Mouse (Mus musculus) CH12.LX (cell line): ENCODE measurements at regions not wholly inside any gene's neighbourhood (a gene's known extent, or its start where the extent isn't known, plus 50 kb on each side); places are given as distances from the start of the nearest gene placed in this dataset.

ENCODE experiments used
- DNase-seq: peaks from one replicate; pipeline ENCODE4 v3.0.0-alpha.2; 2013; ENCODE audit errors: extremely low read depth
- H3K27ac ChIP-seq: 2 replicates; pipeline ENCODE4 v1.5.1; 2012; ENCODE audit warnings: low read depth, mild to moderate bottlenecking, control low read depth, moderate library complexity; ENCODE audit not compliant: insufficient read depth
- H3K27me3 ChIP-seq: replicated peaks from 2 replicates; pipeline ENCODE3; 2012; ENCODE audit warnings: inconsistent platforms
- H3K36me3 ChIP-seq, 2 experiments: replicated peaks in 1 of 2; 2 replicates each; pipeline versions ENCODE3 to v1.6.1; 2012; ENCODE audit warnings: inconsistent platforms in 1 of 2, low read length in 1 of 2, mild to moderate bottlenecking in 1 of 2, mixed read lengths in 1 of 2, moderate library complexity in 1 of 2; ENCODE audit not compliant: control insufficient read depth in 1 of 2, insufficient read depth in 1 of 2
- H3K4me1 ChIP-seq, 2 experiments: 2 replicates each; pipeline ENCODE4 v1.6.1; 2012; ENCODE audit warnings: inconsistent platforms in 1 of 2, moderate library complexity in 1 of 2; ENCODE audit not compliant: insufficient read depth in 2 of 2, control insufficient read depth in 1 of 2
- H3K4me2 ChIP-seq: 2 replicates; pipeline ENCODE4 v1.6.1; 2012; ENCODE audit warnings: low read depth, mild to moderate bottlenecking, control low read depth; ENCODE audit not compliant: poor library complexity, insufficient read depth, severe bottlenecking
- H3K4me3 ChIP-seq, 3 experiments: fragments of 150-350 bp in 1 of 3; sonication (generic) in 1 of 3; replicated peaks in 1 of 3; 2 replicates each; pipeline versions ENCODE3 to v1.5.1; 2011 to 2012; ENCODE audit warnings: low read depth in 2 of 3, low read length in 2 of 3, mild to moderate bottlenecking in 2 of 3, moderate library complexity in 2 of 3, control low read depth in 1 of 3, improper control_type of control experiment in 1 of 3, inconsistent platforms in 1 of 3, mixed read lengths in 1 of 3; ENCODE audit not compliant: poor library complexity in 1 of 3
- H3K79me2 ChIP-seq: replicated peaks from 2 replicates; pipeline ENCODE4 v1.6.1; 2012; ENCODE audit warnings: mild to moderate bottlenecking, moderate library complexity; ENCODE audit not compliant: control insufficient read depth, poor library complexity, insufficient read depth, severe bottlenecking; ENCODE audit errors: extremely low read depth
- H3K9ac ChIP-seq: 2 replicates; pipeline ENCODE4 v1.6.1; 2012; ENCODE audit warnings: low read depth, mild to moderate bottlenecking, control low read depth, moderate library complexity; ENCODE audit not compliant: insufficient read depth
- H3K9me3 ChIP-seq: replicated peaks from 2 replicates; pipeline ENCODE3; 2012; ENCODE audit warnings: low read length, inconsistent platforms, mixed read lengths
- CHD1 ChIP-seq: IDR thresholded peaks from 2 replicates; pipeline ENCODE4 v1.6.1; 2012; ENCODE audit warnings: low read depth, low read length, improper control_type of control experiment, inconsistent platforms
- CTCF ChIP-seq, 2 experiments: IDR thresholded peaks in 1 of 2; conservative IDR thresholded peaks in 1 of 2; 2 replicates each; pipeline ENCODE4 v1.5.1; 2011 to 2012; ENCODE audit warnings: low read depth in 2 of 2, low read length in 2 of 2, improper control_type of control experiment in 1 of 2, inconsistent platforms in 1 of 2, mild to moderate bottlenecking in 1 of 2, moderate library complexity in 1 of 2
- ELF1 ChIP-seq: IDR thresholded peaks from 2 replicates; pipeline ENCODE4 v1.6.1; 2014; ENCODE audit warnings: low read depth, mild to moderate bottlenecking, inconsistent platforms, low read length, improper control_type of control experiment
- ETS1 ChIP-seq: conservative IDR thresholded peaks from 2 replicates; pipeline ENCODE4 v1.6.1; 2012; ENCODE audit warnings: low read depth, mild to moderate bottlenecking, inconsistent platforms, low read length, improper control_type of control experiment, moderate library complexity
- GABPA ChIP-seq: IDR thresholded peaks from 2 replicates; pipeline ENCODE4 v1.6.1; 2012; ENCODE audit warnings: low read depth, low read length, improper control_type of control experiment, inconsistent platforms; ENCODE audit not compliant: insufficient replicate concordance
- HCFC1 ChIP-seq: IDR thresholded peaks from 2 replicates; pipeline ENCODE4 v1.6.1; 2012; ENCODE audit warnings: low read depth, mild to moderate bottlenecking, inconsistent platforms, low read length, improper control_type of control experiment
- IRF4 ChIP-seq: IDR thresholded peaks from 2 replicates; pipeline ENCODE4 v1.6.1; 2014; ENCODE audit warnings: low read depth, mild to moderate bottlenecking, inconsistent platforms, low read length, improper control_type of control experiment
- KAT2A ChIP-seq: IDR thresholded peaks from 2 replicates; pipeline ENCODE4 v1.6.1; 2012; ENCODE audit warnings: low read length, improper control_type of control experiment, inconsistent platforms; ENCODE audit not compliant: insufficient replicate concordance
- MAFK ChIP-seq: IDR thresholded peaks from 2 replicates; pipeline ENCODE4 v1.6.1; 2011; ENCODE audit warnings: low read length, improper control_type of control experiment; ENCODE audit not compliant: insufficient replicate concordance
- MAX ChIP-seq: IDR thresholded peaks from 2 replicates; pipeline ENCODE4 v1.6.1; 2011; ENCODE audit warnings: low read length, improper control_type of control experiment
- MAZ ChIP-seq: IDR thresholded peaks from 2 replicates; pipeline ENCODE4 v1.6.1; 2012; ENCODE audit warnings: low read depth, mild to moderate bottlenecking, inconsistent platforms, low read length, improper control_type of control experiment, moderate library complexity
- MEF2A ChIP-seq: IDR thresholded peaks from 2 replicates; pipeline ENCODE4 v1.6.1; 2014; ENCODE audit warnings: low read depth, mild to moderate bottlenecking, inconsistent platforms, low read length, improper control_type of control experiment, borderline replicate concordance
- MXI1 ChIP-seq: IDR thresholded peaks from 2 replicates; pipeline ENCODE4 v1.6.1; 2011; ENCODE audit warnings: mild to moderate bottlenecking, low read depth, low read length, improper control_type of control experiment
- NELFE ChIP-seq: IDR thresholded peaks from 2 replicates; pipeline ENCODE4 v1.6.1; 2011; ENCODE audit warnings: low read depth, low read length, improper control_type of control experiment
- POLR2AphosphoS2 ChIP-seq: IDR thresholded peaks from 2 replicates; pipeline ENCODE4 v1.6.1; 2011; ENCODE audit warnings: low read depth, low read length, improper control_type of control experiment
- RAD21 ChIP-seq: IDR thresholded peaks from 2 replicates; pipeline ENCODE4 v1.6.1; 2011; ENCODE audit warnings: low read depth, mild to moderate bottlenecking, low read length, improper control_type of control experiment, moderate library complexity
- SMC3 ChIP-seq: IDR thresholded peaks from 2 replicates; pipeline ENCODE4 v1.6.1; 2011; ENCODE audit warnings: low read depth, low read length, improper control_type of control experiment
- TBP ChIP-seq: conservative IDR thresholded peaks from 2 replicates; pipeline ENCODE4 v1.6.1; 2011; ENCODE audit warnings: low read depth, low read length, improper control_type of control experiment
- USF1 ChIP-seq: IDR thresholded peaks from 2 replicates; pipeline ENCODE4 v1.6.1; 2014; ENCODE audit warnings: low read depth, mild to moderate bottlenecking, inconsistent platforms, low read length, improper control_type of control experiment
- USF2 ChIP-seq: conservative IDR thresholded peaks from 2 replicates; pipeline ENCODE4 v1.6.1; 2011; ENCODE audit warnings: low read depth, low read length, improper control_type of control experiment
- ZC3H11A ChIP-seq: IDR thresholded peaks from 2 replicates; pipeline ENCODE4 v1.6.1; 2012; ENCODE audit warnings: low read depth, mild to moderate bottlenecking, inconsistent platforms, low read length, improper control_type of control experiment
- ZKSCAN1 ChIP-seq: IDR thresholded peaks from 2 replicates; pipeline ENCODE4 v1.6.1; 2012; ENCODE audit warnings: low read depth, inconsistent platforms, low read length, improper control_type of control experiment, borderline replicate concordance
- ZMIZ1 ChIP-seq: IDR thresholded peaks from 2 replicates; pipeline ENCODE4 v1.6.1; 2012; ENCODE audit warnings: low read depth, mild to moderate bottlenecking, inconsistent platforms, low read length, improper control_type of control experiment
- dilution Hi-C: fragments of 300-500 bp; cut with MboI; formaldehyde crosslinking; loops from 2 replicates; pipeline ENCODE4 v1.14.3; 2020; ENCODE audit warnings: low sequenced_read_pairs; ENCODE audit not compliant: extremely low pct_unique_long_range_greater_than_20kb, extremely low pct_ligation_motif_present
- in situ Hi-C: fragments of 300-500 bp; cut with MboI; formaldehyde crosslinking; loops from 3 replicates; pipeline ENCODE4 v1.14.3; 2019; ENCODE audit warnings: low sequenced_read_pairs, low pct_ligation_motif_present, low pct_unique_long_range_greater_than_20kb, mixed read lengths

DNA sequence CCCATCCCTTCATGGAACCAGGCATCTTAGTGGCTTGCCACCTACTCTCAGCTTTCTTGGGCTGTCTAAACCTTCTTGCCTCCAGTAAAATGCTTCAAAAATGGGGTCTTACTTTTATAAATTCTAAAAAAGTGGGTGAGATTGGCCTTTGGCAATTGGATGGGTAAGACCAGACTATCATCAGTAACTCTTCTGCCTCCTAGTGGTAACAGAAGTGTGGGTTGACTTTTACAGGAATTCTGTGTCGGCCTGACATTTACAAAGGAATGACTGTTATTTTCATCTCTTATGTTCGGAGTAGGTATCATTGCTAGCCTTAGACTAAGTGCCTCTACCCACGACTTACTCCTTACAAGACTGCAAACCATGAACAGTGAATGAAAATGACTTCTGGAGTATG is 180.1 kb upstream of the S100g start:
- H3K36me3 ChIP-seq = no peaks in the 10 kb centered on the region
- no peak overlapping the region for H3K4me3 ChIP-seq
- no peaks in the 10 kb centered on the region for H3K4me1 ChIP-seq
- no peaks in the 10 kb centered on the region for H3K27me3 ChIP-seq
- in situ Hi-C loops = loop anchor here (25.0 kb wide), 1 partner anchor 232 kb away; the partner anchor contains the start of gene Ctps2
- TF ChIP-seq ELF1 = no peak
- TF ChIP-seq MAZ = no peak
- TF ChIP-seq GABPA = no peak
- no peak for TF ChIP-seq POLR2AphosphoS2
- TF ChIP-seq ZC3H11A = no peak
- peak; percentile 47 for TF ChIP-seq SMC3
- TF ChIP-seq HCFC1 = no peak
- no peak for TF ChIP-seq MAFK
- TF ChIP-seq KAT2A = no peak
- no peak for TF ChIP-seq ZMIZ1
- no peak for TF ChIP-seq MEF2A
- no peak for TF ChIP-seq USF2
- TF ChIP-seq RAD21 = peak; percentile 36
- TF ChIP-seq CTCF (conservative IDR thresholded peaks at IDR 0.05 in 1 of 2, IDR thresholded peaks at IDR 0.05 in 1 of 2; ENCODE audit: low read depth in 2 of 2, low read length in 2 of 2) = peak in 1 of 2 experiments; percentile 56; a peak in 2 of 4 replicates
- TF ChIP-seq CHD1 = no peak
- TF ChIP-seq MXI1 = no peak
- no peak for TF ChIP-seq NELFE
- TF ChIP-seq IRF4 = no peak
- no peak for TF ChIP-seq USF1
- H3K9me3 ChIP-seq = no peaks in the 10 kb centered on the region
- H3K27ac ChIP-seq = no peak overlapping the region
- dilution Hi-C loops = no loop called here
- no peak overlapping the region for H3K4me2 ChIP-seq
- no peak overlapping the region for H3K9ac ChIP-seq
- DNase-seq = no peak
- no peaks in the 10 kb centered on the region for H3K79me2 ChIP-seq

DNA sequence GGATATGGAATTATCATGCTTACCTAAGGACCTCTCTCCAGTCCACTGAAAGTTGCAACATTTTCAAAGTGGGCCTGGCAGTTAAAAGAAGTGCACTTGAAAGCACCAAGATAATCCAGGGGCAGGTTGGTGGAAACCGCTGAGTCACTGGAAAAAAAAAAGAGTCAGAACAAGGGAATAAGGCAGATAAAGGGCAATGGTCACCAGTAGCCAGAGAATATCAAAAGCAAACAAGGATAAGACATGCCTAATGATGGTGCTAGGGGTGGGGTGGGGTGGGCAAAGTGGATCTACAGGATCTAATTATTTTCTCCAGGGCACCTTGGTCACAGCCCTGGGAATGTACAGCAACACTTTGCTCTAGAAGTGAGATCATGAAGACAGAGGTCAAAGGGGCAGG is 175.1 kb upstream of the S100g start:
- dilution Hi-C loops = no loop called here
- no peaks in the 10 kb centered on the region for H3K9me3 ChIP-seq
- H3K9ac ChIP-seq = no peak overlapping the region
- H3K27ac ChIP-seq = no peak overlapping the region
- H3K36me3 ChIP-seq = no peaks in the 10 kb centered on the region
- H3K79me2 ChIP-seq = no peaks in the 10 kb centered on the region
- H3K4me2 ChIP-seq = no peak overlapping the region
- no peaks in the 10 kb centered on the region for H3K27me3 ChIP-seq
- no peak for TF ChIP-seq MAX
- no peak for TF ChIP-seq ETS1
- no peak for TF ChIP-seq TBP
- no peak for TF ChIP-seq ZKSCAN1
- TF ChIP-seq MAFK = no peak
- H3K4me1 ChIP-seq = no peaks in the 10 kb centered on the region
- no peak overlapping the region for H3K4me3 ChIP-seq
- no peak for DNase-seq
- in situ Hi-C loops = loop anchor here (25.0 kb wide), 1 partner anchor 227 kb away; the partner anchor contains the start of gene Ctps2
